ENCODE assay signal across 7 mouse cellular contexts in genomic region chr14:20393205-20393913, GRCm38 (mm10). TPM values are rescaled to one million over a fixed set of nuclear protein-coding genes. Genes with fewer than 3 reads are reported as not detected.
DNase-seq lines count a peak whose midpoint lies in the region; ATAC-seq lines count a peak whose summit lies in the region.

Gene Mrps16 (minus strand): TSS chr14:20393634.

- no peaks in the 10 kb centered on the region for H3K36me3 ChIP-seq in embryonic facial prominence, embryonic 11.5 days (replicated peaks; ENCODE audit: control insufficient read depth, insufficient read depth, low read depth, low read length)
- H3K36me3 ChIP-seq in limb, embryonic 10.5 days: peaks cover 22% of the 10 kb centered on the region
- peaks cover 13% of the 10 kb centered on the region for H3K36me3 ChIP-seq in midbrain, embryonic 13.5 days

- ATAC-seq in embryonic facial prominence, embryonic 11.5 days (replicated peaks; ENCODE audit: insufficient number of reproducible peaks, low FRiP score, low TSS enrichment, low read depth): peak; percentile 96
- ATAC-seq in granulocyte monocyte progenitor cell, adult 5-6 weeks (replicated peaks; ENCODE audit: poor library complexity, severe bottlenecking): peak; percentile 90
- ATAC-seq in midbrain, embryonic 13.5 days: peak; percentile 96

- peak within 1 kb of the TSS; percentile 58 for H3K4me2 ChIP-seq in embryonic facial prominence, embryonic 11.5 days (ENCODE audit: low read depth, low read length)
- H3K4me2 ChIP-seq in midbrain, embryonic 13.5 days (replicated peaks): peak within 1 kb of the TSS; percentile 59

- WGBS in embryonic facial prominence, embryonic 11.5 days: under 1% methylated on average over 68 of the region's 68 CpGs
- under 1% methylated on average over 68 of the region's 68 CpGs for WGBS in limb, embryonic 10.5 days
- under 1% methylated on average over 68 of the region's 68 CpGs for WGBS in midbrain, embryonic 13.5 days

- peak within 1 kb of the TSS; percentile 71 for H3K4me3 ChIP-seq in embryonic facial prominence, embryonic 11.5 days (ENCODE audit: low read depth, low read length)
- H3K4me3 ChIP-seq in limb, embryonic 10.5 days: peak within 1 kb of the TSS; percentile 86
- H3K4me3 ChIP-seq in midbrain, embryonic 13.5 days (replicated peaks): peak within 1 kb of the TSS; percentile 73

- no peaks in the 10 kb centered on the region for H3K9me3 ChIP-seq in embryonic facial prominence, embryonic 11.5 days (replicated peaks; ENCODE audit: control insufficient read depth, low read length)
- no peaks in the 10 kb centered on the region for H3K9me3 ChIP-seq in limb, embryonic 10.5 days (replicated peaks)
- H3K9me3 ChIP-seq in midbrain, embryonic 13.5 days: no peaks in the 10 kb centered on the region

- DNase-seq in adrenal gland, postnatal 14 days: peak; percentile 97
- DNase-seq in embryonic facial prominence, embryonic 11.5 days (ENCODE audit: low spot score): peak; percentile 98
- DNase-seq in kidney, adult 11 months: peak; percentile 96
- DNase-seq in limb, embryonic 10.5 days (ENCODE audit: low spot score): peak; percentile 96
- DNase-seq in spleen, adult 12 weeks (ENCODE audit: low spot score): peak; percentile 92

- H3K4me1 ChIP-seq in embryonic facial prominence, embryonic 11.5 days (ENCODE audit: control insufficient read depth, insufficient read depth, low read length): no peaks in the 10 kb centered on the region
- H3K4me1 ChIP-seq in limb, embryonic 10.5 days: peaks cover 10% of the 10 kb centered on the region
- peaks cover 13% of the 10 kb centered on the region for H3K4me1 ChIP-seq in midbrain, embryonic 13.5 days (replicated peaks)

- H3K27ac ChIP-seq in embryonic facial prominence, embryonic 11.5 days (replicated peaks; ENCODE audit: low read depth, low read length): peak within 1 kb of the TSS; percentile 70
- peak within 1 kb of the TSS; percentile 95 for H3K27ac ChIP-seq in limb, embryonic 10.5 days
- H3K27ac ChIP-seq in midbrain, embryonic 13.5 days: peak within 1 kb of the TSS; percentile 88

- H3K27me3 ChIP-seq in embryonic facial prominence, embryonic 11.5 days (ENCODE audit: control insufficient read depth, insufficient read depth, low read length): no peaks in the 10 kb centered on the region
- H3K27me3 ChIP-seq in limb, embryonic 10.5 days (ENCODE audit: low read depth, poor library complexity, severe bottlenecking): no peaks in the 10 kb centered on the region
- H3K27me3 ChIP-seq in midbrain, embryonic 13.5 days: no peaks in the 10 kb centered on the region

- H3K9ac ChIP-seq in embryonic facial prominence, embryonic 11.5 days (replicated peaks; ENCODE audit: low read length): peak within 1 kb of the TSS; percentile 88
- H3K9ac ChIP-seq in midbrain, embryonic 13.5 days (replicated peaks): peak within 1 kb of the TSS; percentile 90

RNA-seq across cellular contexts. Expression of gene Mrps16, which starts in this region (rescaled TPM):
- total RNA-seq in adrenal gland, postnatal 14 days (2021): 83.3 and 86.4 TPM in 2 replicates
- polyA plus RNA-seq in embryonic facial prominence, embryonic 11.5 days (2014; fragmentation: Nextera tagmentation; extraction: Ambion mirVana): 73.3 and 79.5 TPM in 2 replicates
- 81.8 and 96.0 TPM in 2 replicates for total RNA-seq in granulocyte monocyte progenitor cell, adult 5-6 weeks (2014; fragmentation: Nextera tagmentation)
- total RNA-seq in granulocyte monocyte progenitor cell, adult 5-6 weeks (2017): 44.8 and 46.8 TPM in 2 replicates
- 90.4 TPM in 2 replicates for polyA plus RNA-seq in limb, embryonic 10.5 days (2016; fragmentation: Nextera tagmentation; extraction: Ambion mirVana)
- 59.6 and 62.5 TPM in 2 replicates for polyA plus RNA-seq in midbrain, embryonic 13.5 days (2015; fragmentation: Nextera tagmentation; extraction: Ambion mirVana)

Comparison
In these comparisons a context has a peak if more than half of its experiments do, and no peak if none do; other contexts are left out.
1. Peak in every context shown above with its lines: DNase-seq, ATAC-seq, H3K4me3 ChIP-seq and H3K27ac ChIP-seq.